Mouse (Mus musculus): Measurements from ENCODE around the gene Cbr1. TPM values are rescaled to one million over a fixed set of nuclear protein-coding genes. Genes with fewer than 3 reads are reported as not detected.

Gene Cbr1
- polyA plus RNA-seq (2015; fragmentation: Nextera tagmentation; extraction: Ambion mirVana): 149 and 167 TPM in 2 replicates

GRCm38 (mm10) chr16:93605553-93605952, at the start of gene Cbr1:
Gene Cbr1 (plus strand): TSS chr16:93605853.
- no peak within 1 kb of the TSS for H3K27ac ChIP-seq (ENCODE audit: low read length)
- peak within 1 kb of the TSS; percentile 98 for H3K4me2 ChIP-seq (ENCODE audit: low read depth, low read length)
- H3K4me1 ChIP-seq (ENCODE audit: control insufficient read depth, insufficient read depth, low read length): peaks cover 3% of the 10 kb centered on the region
- no peaks in the 10 kb centered on the region; the same call in 1 of the 2 replicates for H3K36me3 ChIP-seq (ENCODE audit: control insufficient read depth, insufficient read depth, low read length)
- peak within 1 kb of the TSS; percentile 91 for H3K9ac ChIP-seq (ENCODE audit: low read length)
- 61% methylated on average over 4 of the region's 4 CpGs for WGBS
- no peaks in the 10 kb centered on the region for H3K9me3 ChIP-seq (replicated peaks; ENCODE audit: control insufficient read depth, low read length)
- no peaks in the 10 kb centered on the region for H3K27me3 ChIP-seq (ENCODE audit: control insufficient read depth, insufficient read depth, low read length)
- H3K4me3 ChIP-seq (replicated peaks; ENCODE audit: low read length): peak within 1 kb of the TSS; percentile 74
- ATAC-seq (ENCODE audit: insufficient read depth, low FRiP score): no peak

DNA sequence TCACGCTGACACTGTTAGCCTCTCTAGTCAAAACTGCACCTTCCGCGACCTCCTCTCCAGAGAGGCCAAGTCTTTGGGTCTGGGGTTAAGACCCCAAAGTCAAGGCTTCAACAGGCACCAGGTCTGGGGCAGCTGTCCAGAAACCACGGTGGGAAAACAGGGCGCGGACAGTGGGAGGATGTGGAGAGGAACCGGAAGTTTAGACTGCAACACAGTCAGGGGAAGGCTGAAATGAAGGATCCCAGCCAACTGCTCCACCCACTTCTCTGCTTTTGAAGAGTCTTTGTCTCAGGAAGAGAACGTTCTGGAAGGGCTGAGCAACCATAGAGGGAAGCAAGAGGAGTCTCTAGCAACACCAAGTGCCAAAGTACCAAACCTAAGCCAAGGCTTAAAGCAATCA, 48.0 kb upstream of the Cbr1 start:
- no peaks in the 10 kb centered on the region for H3K36me3 ChIP-seq (ENCODE audit: control insufficient read depth, insufficient read depth, low read length)
- no peak overlapping the region for H3K4me3 ChIP-seq (replicated peaks; ENCODE audit: low read length)
- H3K27ac ChIP-seq (ENCODE audit: low read length): no peak overlapping the region
- no peak overlapping the region for H3K9ac ChIP-seq (ENCODE audit: low read length)
- 65% methylated on average over 8 of the region's 8 CpGs for WGBS
- no peaks in the 10 kb centered on the region for H3K9me3 ChIP-seq (replicated peaks; ENCODE audit: control insufficient read depth, low read length)
- H3K4me1 ChIP-seq (ENCODE audit: control insufficient read depth, insufficient read depth, low read length): no peaks in the 10 kb centered on the region; the same call in none of the 2 replicates
- no peak overlapping the region for H3K4me2 ChIP-seq (ENCODE audit: low read depth, low read length)
- H3K27me3 ChIP-seq (ENCODE audit: control insufficient read depth, insufficient read depth, low read length): no peaks in the 10 kb centered on the region
- ATAC-seq (ENCODE audit: insufficient read depth, low FRiP score): no peak

DNA sequence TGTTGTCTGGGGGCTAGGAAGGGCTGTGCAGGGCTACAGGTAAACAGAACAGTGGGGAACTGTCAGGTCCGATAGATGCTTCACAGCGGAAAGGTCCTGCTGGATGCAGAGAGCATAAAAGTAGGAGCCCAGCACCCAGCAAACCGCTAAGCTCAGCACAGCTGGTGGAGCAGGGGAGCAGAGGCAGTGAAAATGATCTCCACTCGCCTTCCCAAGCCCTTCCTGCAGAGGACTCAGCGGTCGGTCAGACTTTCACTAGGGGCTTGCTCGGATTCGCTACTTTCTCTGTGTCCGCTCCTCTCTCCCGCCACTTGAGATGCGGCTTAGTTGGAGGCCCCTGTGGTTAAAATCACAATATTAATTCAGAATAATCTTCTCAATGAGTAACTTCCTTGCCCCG, 47.2 kb upstream of the Cbr1 start:
- Histone ChIP-seq H3K9ac (ENCODE audit: low read length) (no peak overlapping the region), H3K4me2 (ENCODE audit: low read depth, low read length) (no peak overlapping the region), H3K27ac (ENCODE audit: low read length) (no peak overlapping the region), H3K4me1 (ENCODE audit: control insufficient read depth, insufficient read depth, low read length) (no peaks in the 10 kb centered on the region; the same call in none of the 2 replicates), H3K36me3 (ENCODE audit: control insufficient read depth, insufficient read depth, low read length) (no peaks in the 10 kb centered on the region), H3K9me3 (replicated peaks; ENCODE audit: control insufficient read depth, low read length) (no peaks in the 10 kb centered on the region), H3K4me3 (replicated peaks; ENCODE audit: low read length) (no peak overlapping the region), H3K27me3 (ENCODE audit: control insufficient read depth, insufficient read depth, low read length) (no peaks in the 10 kb centered on the region)
- ATAC-seq (ENCODE audit: insufficient read depth, low FRiP score): no peak
- 20% methylated on average over 12 of the region's 12 CpGs for WGBS

DNA sequence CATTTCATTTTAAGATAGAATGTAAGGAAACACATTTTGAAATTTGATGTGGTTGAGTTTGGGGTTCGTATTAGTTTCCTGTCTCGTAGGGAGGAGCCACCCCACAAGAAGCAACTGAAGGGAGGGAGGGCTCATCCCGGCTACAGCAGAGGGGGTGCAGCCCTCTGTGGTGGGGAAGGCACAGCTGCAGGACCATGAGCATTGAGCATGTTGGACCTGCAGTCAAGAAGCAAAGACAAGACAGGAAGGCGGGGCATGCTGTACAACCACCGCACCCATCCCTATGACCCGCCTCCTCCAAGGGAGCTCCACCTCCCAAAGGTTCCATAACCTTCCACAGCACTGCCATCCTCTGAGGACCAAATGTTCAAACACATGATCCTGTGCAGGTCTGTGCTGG, 33.3 kb upstream of the Cbr1 start:
- H3K4me2 ChIP-seq (ENCODE audit: low read depth, low read length): no peak overlapping the region
- no peaks in the 10 kb centered on the region for H3K36me3 ChIP-seq (ENCODE audit: control insufficient read depth, insufficient read depth, low read length)
- H3K4me3 ChIP-seq (replicated peaks; ENCODE audit: low read length): no peak overlapping the region
- WGBS: 92% methylated on average over 6 of the region's 6 CpGs
- no peak overlapping the region for H3K9ac ChIP-seq (ENCODE audit: low read length)
- no peak for ATAC-seq (ENCODE audit: insufficient read depth, low FRiP score)
- H3K9me3 ChIP-seq (replicated peaks; ENCODE audit: control insufficient read depth, low read length): no peaks in the 10 kb centered on the region
- no peak overlapping the region for H3K27ac ChIP-seq (ENCODE audit: low read length)
- H3K27me3 ChIP-seq (ENCODE audit: control insufficient read depth, insufficient read depth, low read length): no peaks in the 10 kb centered on the region
- H3K4me1 ChIP-seq (ENCODE audit: control insufficient read depth, insufficient read depth, low read length): peaks cover 15% of the 10 kb centered on the region

GRCm38 (mm10) chr16:93573434-93573833, 32.2 kb upstream of the Cbr1 start:
- 95% methylated on average over 5 of the region's 5 CpGs for WGBS
- Histone ChIP-seq H3K27ac (ENCODE audit: low read length) (no peak overlapping the region), H3K4me1 (ENCODE audit: control insufficient read depth, insufficient read depth, low read length) (peaks cover 15% of the 10 kb centered on the region), H3K27me3 (ENCODE audit: control insufficient read depth, insufficient read depth, low read length) (no peaks in the 10 kb centered on the region), H3K4me2 (ENCODE audit: low read depth, low read length) (no peak overlapping the region), H3K4me3 (replicated peaks; ENCODE audit: low read length) (no peak overlapping the region), H3K9me3 (replicated peaks; ENCODE audit: control insufficient read depth, low read length) (no peaks in the 10 kb centered on the region), H3K9ac (ENCODE audit: low read length) (no peak overlapping the region), H3K36me3 (ENCODE audit: control insufficient read depth, insufficient read depth, low read length) (no peaks in the 10 kb centered on the region)
- no peak for ATAC-seq (ENCODE audit: insufficient read depth, low FRiP score)

DNA sequence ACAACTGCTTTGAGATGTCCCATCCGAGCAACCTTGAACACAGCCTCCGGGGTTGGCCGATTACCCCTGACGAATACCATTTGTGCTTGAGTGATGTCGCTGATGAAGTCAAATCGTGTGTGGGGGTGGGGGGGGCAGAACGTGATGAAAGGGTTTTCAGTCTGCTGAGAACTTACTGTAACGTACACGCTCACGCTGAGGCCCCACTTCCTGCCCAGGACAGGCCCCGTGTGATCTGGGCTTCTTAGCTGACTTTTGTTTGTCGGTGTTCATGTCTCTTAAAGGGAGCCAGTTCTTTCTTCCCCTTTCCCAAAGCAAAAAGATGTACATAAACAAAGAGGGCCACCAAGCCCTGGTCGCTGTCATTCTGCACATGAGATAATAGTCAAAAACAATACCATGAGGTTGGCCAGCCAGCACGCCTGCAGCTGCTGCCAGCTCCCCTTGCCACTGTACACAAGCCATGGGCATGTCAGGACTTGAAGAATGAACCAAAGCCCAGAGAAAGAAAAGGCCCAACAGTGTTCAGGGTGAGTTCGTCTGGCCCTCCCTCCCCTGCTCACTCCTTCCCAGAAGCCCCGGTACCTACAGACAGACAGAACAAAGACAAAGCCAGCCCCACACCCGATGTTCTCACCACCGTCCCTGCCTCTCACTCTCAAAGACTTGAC, 31.0 kb upstream of the Cbr1 start:
- no peak overlapping the region for H3K4me3 ChIP-seq (replicated peaks; ENCODE audit: low read length)
- 36% methylated on average over 18 of the region's 18 CpGs for WGBS
- H3K4me1 ChIP-seq (ENCODE audit: control insufficient read depth, insufficient read depth, low read length): peaks cover 15% of the 10 kb centered on the region
- peak; percentile 26; the same call in 1 of the 2 replicates for ATAC-seq (ENCODE audit: insufficient read depth, low FRiP score)
- no peaks in the 10 kb centered on the region for H3K9me3 ChIP-seq (replicated peaks; ENCODE audit: control insufficient read depth, low read length)
- peak overlapping the region; percentile 57 for H3K27ac ChIP-seq (ENCODE audit: low read length)
- no peaks in the 10 kb centered on the region for H3K36me3 ChIP-seq (ENCODE audit: control insufficient read depth, insufficient read depth, low read length)
- H3K9ac ChIP-seq (ENCODE audit: low read length): peak overlapping the region; percentile 34
- H3K4me2 ChIP-seq (ENCODE audit: low read depth, low read length): no peak overlapping the region
- H3K27me3 ChIP-seq (ENCODE audit: control insufficient read depth, insufficient read depth, low read length): no peaks in the 10 kb centered on the region

DNA sequence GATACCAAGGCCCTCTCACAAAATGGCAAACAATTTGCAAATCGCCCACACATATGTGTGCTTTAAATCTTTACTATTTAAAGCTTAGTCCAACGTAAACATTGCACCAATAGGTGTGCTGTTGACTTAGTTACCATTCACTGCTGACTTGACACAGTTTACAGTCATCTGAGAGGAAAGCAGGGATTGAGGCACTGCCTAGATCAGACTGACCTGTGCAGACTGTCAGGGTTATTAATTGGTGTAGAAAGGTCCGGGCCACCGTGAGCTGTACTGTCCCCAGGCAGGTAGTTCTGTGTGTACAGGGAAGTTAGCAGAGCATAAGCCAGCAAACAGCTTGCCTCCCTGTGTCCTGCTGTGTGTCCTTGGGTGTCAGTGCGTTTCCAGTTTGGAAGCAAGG, 30.1 kb upstream of the Cbr1 start:
- H3K9ac ChIP-seq (ENCODE audit: low read length): no peak overlapping the region
- WGBS: 66% methylated on average over 5 of the region's 5 CpGs
- H3K36me3 ChIP-seq (ENCODE audit: control insufficient read depth, insufficient read depth, low read length): no peaks in the 10 kb centered on the region

GRCm38 (mm10) chr16:93576412-93577082, 29.1 kb upstream of the Cbr1 start:
- no peaks in the 10 kb centered on the region for H3K27me3 ChIP-seq (ENCODE audit: control insufficient read depth, insufficient read depth, low read length)
- no peak overlapping the region for H3K27ac ChIP-seq (ENCODE audit: low read length)
- peak overlapping the region; percentile 42 for H3K4me2 ChIP-seq (ENCODE audit: low read depth, low read length)
- peak overlapping the region; percentile 21; the same call in 1 of the 2 replicates for H3K4me3 ChIP-seq (replicated peaks; ENCODE audit: low read length)
- WGBS: 20% methylated on average over 14 of the region's 14 CpGs
- H3K4me1 ChIP-seq (ENCODE audit: control insufficient read depth, insufficient read depth, low read length): peaks cover 15% of the 10 kb centered on the region
- no peaks in the 10 kb centered on the region for H3K9me3 ChIP-seq (replicated peaks; ENCODE audit: control insufficient read depth, low read length)
- H3K36me3 ChIP-seq (ENCODE audit: control insufficient read depth, insufficient read depth, low read length): no peaks in the 10 kb centered on the region
- no peak overlapping the region for H3K9ac ChIP-seq (ENCODE audit: low read length)
- peak; percentile 38 for ATAC-seq (ENCODE audit: insufficient read depth, low FRiP score)

More for the DNA sequence above, 30.1 kb upstream of the Cbr1 start:
- Histone ChIP-seq H3K4me1 (ENCODE audit: control insufficient read depth, insufficient read depth, low read length) (peaks cover 15% of the 10 kb centered on the region), H3K27me3 (ENCODE audit: control insufficient read depth, insufficient read depth, low read length) (no peaks in the 10 kb centered on the region), H3K4me2 (ENCODE audit: low read depth, low read length) (no peak overlapping the region), H3K4me3 (replicated peaks; ENCODE audit: low read length) (no peak overlapping the region), H3K27ac (ENCODE audit: low read length) (0 out of 2 replicates have a peak overlapping the region, but pooled peaks have one; percentile 57), H3K9me3 (replicated peaks; ENCODE audit: control insufficient read depth, low read length) (no peaks in the 10 kb centered on the region)
- ATAC-seq (ENCODE audit: insufficient read depth, low FRiP score): peak; percentile 34; the same call in 1 of the 2 replicates

DNA sequence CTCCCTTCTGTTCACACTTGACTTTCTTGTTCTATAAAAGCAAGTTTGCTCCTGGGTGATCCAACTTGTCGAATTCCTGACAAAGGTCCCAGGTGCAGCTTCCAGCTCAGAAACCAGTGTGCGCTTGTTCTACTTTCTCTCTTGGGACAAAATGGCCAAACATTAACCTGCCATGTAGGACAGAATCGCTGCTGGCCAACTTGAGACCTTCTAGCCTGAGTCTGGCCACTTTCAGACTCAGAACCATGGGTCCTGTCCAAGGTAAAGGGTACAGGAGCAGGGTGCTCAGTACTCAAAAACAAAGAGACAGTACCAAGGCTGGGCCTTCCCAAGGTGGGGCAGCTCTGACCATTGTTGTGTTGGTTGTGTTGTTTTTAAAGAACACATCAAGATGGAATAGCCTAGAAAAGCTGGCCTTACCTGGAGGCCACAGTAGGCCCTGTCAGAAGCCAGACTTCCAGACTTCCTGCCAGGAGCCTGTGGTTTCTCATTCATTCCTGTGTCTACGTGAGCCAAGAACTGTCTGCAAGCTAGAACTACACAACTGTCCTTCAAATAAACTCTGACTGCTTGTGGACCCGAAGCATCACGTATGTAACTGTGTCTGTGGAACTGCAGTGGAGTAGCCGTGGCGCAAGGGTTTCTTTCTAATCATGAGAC, 27.2 kb upstream of the Cbr1 start:
- Histone ChIP-seq H3K4me3 (replicated peaks; ENCODE audit: low read length) (no peak overlapping the region), H3K9ac (ENCODE audit: low read length) (no peak overlapping the region), H3K4me2 (ENCODE audit: low read depth, low read length) (no peak overlapping the region), H3K27ac (ENCODE audit: low read length) (no peak overlapping the region), H3K9me3 (replicated peaks; ENCODE audit: control insufficient read depth, low read length) (no peaks in the 10 kb centered on the region), H3K27me3 (ENCODE audit: control insufficient read depth, insufficient read depth, low read length) (no peaks in the 10 kb centered on the region), H3K4me1 (ENCODE audit: control insufficient read depth, insufficient read depth, low read length) (peaks cover 15% of the 10 kb centered on the region), H3K36me3 (ENCODE audit: control insufficient read depth, insufficient read depth, low read length) (no peaks in the 10 kb centered on the region)
- 78% methylated on average over 8 of the region's 8 CpGs for WGBS
- ATAC-seq (ENCODE audit: insufficient read depth, low FRiP score): no peak
